8 mouse cellular contexts compared by ENCODE assay signal in genomic region chr11:3289302-3289802, GRCm38 (mm10). TPM values are rescaled to one million over a fixed set of nuclear protein-coding genes. Genes with fewer than 3 reads are reported as not detected.
A peak's percentile ranks its signal among the peaks of the same experiment; 100 is the strongest.
DNase-seq lines count a peak whose midpoint lies in the region; ATAC-seq and TF ChIP-seq lines count a peak whose summit lies in the region.

No protein-coding gene starts in this region.

- no peaks in the 10 kb centered on the region for H3K9me3 ChIP-seq in G1E (replicated peaks)
- no peaks in the 10 kb centered on the region for H3K9me3 ChIP-seq in hindbrain, embryonic 13.5 days

- peak overlapping the region; percentile 100 for H3K27ac ChIP-seq in hindbrain, embryonic 13.5 days

- peak; percentile 36 for ATAC-seq in G1E (ENCODE audit: extremely low read depth, insufficient number of reproducible peaks, low FRiP score, poor library complexity, severe bottlenecking)
- peak; percentile 79 for ATAC-seq in hindbrain, embryonic 13.5 days (ENCODE audit: low FRiP score)

- peak overlapping the region; percentile 100 for H3K4me2 ChIP-seq in hindbrain, embryonic 13.5 days

- peak; percentile 91 for DNase-seq in G1E (ENCODE audit: low spot score)
- DNase-seq in cerebellum, adult 11-12 months: peak; percentile 80
- DNase-seq in forelimb bud, embryonic 11.5 days (ENCODE audit: low read depth, low spot score): peak; percentile 91
- peak; percentile 55 to 62 for DNase-seq in left cerebral cortex, adult 18-20 months (ENCODE audit: low spot score in 2 of 2)
- peak; percentile 77 for DNase-seq in lung, postnatal 36 days
- peak; percentile 66 for DNase-seq in retina, postnatal 7 days (ENCODE audit: low read depth, low spot score)
- peak; percentile 97 for DNase-seq in yolk sac, embryonic 10.5 days (ENCODE audit: low spot score)

- H3K4me3 ChIP-seq in G1E (ENCODE audit: low read depth, low read length): peak overlapping the region; percentile 93
- peak overlapping the region; percentile 82 for H3K4me3 ChIP-seq in hindbrain, embryonic 13.5 days

- H3K27me3 ChIP-seq in G1E (ENCODE audit: insufficient read depth, low read length): no peaks in the 10 kb centered on the region
- no peaks in the 10 kb centered on the region for H3K27me3 ChIP-seq in hindbrain, embryonic 13.5 days

- peaks cover 37% of the 10 kb centered on the region for H3K36me3 ChIP-seq in G1E (replicated peaks)
- H3K36me3 ChIP-seq in hindbrain, embryonic 13.5 days: peaks cover 10% of the 10 kb centered on the region

- WGBS in hindbrain, embryonic 13.5 days: under 1% methylated on average over 19 of the region's 40 CpGs

- peak overlapping the region; percentile 96 for H3K9ac ChIP-seq in hindbrain, embryonic 13.5 days

- H3K4me1 ChIP-seq in G1E (ENCODE audit: insufficient read depth, low read depth, low read length): peaks cover 60% of the 10 kb centered on the region
- peaks cover 46% of the 10 kb centered on the region for H3K4me1 ChIP-seq in hindbrain, embryonic 13.5 days (replicated peaks)

- TF ChIP-seq CTCF in G1E (IDR thresholded peaks at IDR 0.05; ENCODE audit: low read depth, low read length): no peak

RNA-seq across cellular contexts. Expression of gene Patz1, which starts 0.7 kb away (rescaled TPM):
- total RNA-seq in G1E (2014; fragmentation: Nextera tagmentation) (71.9 and 89.1 TPM in 2 replicates), G1E (2017) (56.5 and 66.6 TPM in 2 replicates)
- polyA plus RNA-seq in G1E (2012): 86.1 and 112 TPM in 2 replicates
- 69.6 TPM in 2 replicates for polyA plus RNA-seq in hindbrain, embryonic 13.5 days (2015; fragmentation: Nextera tagmentation; extraction: Ambion mirVana)
- 10 to 100 TPM; 46.7 to 47.6 TPM for total RNA-seq in left cerebral cortex, adult 18-20 months (2021)

RNA-seq across cellular contexts. Expression of gene Drg1, which starts 23.1 kb away (rescaled TPM):
- total RNA-seq in G1E (2014; fragmentation: Nextera tagmentation) (190 and 198 TPM in 2 replicates), G1E (2017) (282 and 303 TPM in 2 replicates)
- 101 and 116 TPM in 2 replicates for polyA plus RNA-seq in G1E (2012)
- 235 and 243 TPM in 2 replicates for polyA plus RNA-seq in hindbrain, embryonic 13.5 days (2015; fragmentation: Nextera tagmentation; extraction: Ambion mirVana)
- 10 to 100 TPM; 90.8 to 93.6 TPM for total RNA-seq in left cerebral cortex, adult 18-20 months (2021)

RNA-seq across cellular contexts. Expression of gene Pik3ip1, which starts 40.8 kb away (rescaled TPM):
- total RNA-seq in G1E (2014; fragmentation: Nextera tagmentation): 0.53 and 0.92 TPM in 2 replicates
- total RNA-seq in G1E (2017): 2.2 and 2.4 TPM in 2 replicates
- polyA plus RNA-seq in G1E (2012): 4.8 and 5.4 TPM in 2 replicates
- 25.4 and 25.5 TPM in 2 replicates for polyA plus RNA-seq in hindbrain, embryonic 13.5 days (2015; fragmentation: Nextera tagmentation; extraction: Ambion mirVana)
- total RNA-seq in left cerebral cortex, adult 18-20 months (2021): 10 to 100 TPM; 27.8 to 32.3 TPM

Comparison
In these comparisons a context has a peak if more than half of its experiments do, and no peak if none do; other contexts are left out.
1. Peak in every context shown above with its lines: DNase-seq, ATAC-seq, H3K4me3 ChIP-seq and H3K27ac ChIP-seq.
2. RNA of gene Pik3ip1, which starts 40.8 kb away (total RNA-seq): 27.8 to 32.3 TPM in left cerebral cortex, adult 18-20 months; 0.53 to 2.4 TPM in G1E; every median in the first group is over 4 times any median in the second.